Mouse (Mus musculus) naive thymus-derived CD4-positive, alpha-beta T cell, adult 2 months (primary cell): ENCODE measurements at regions not wholly inside any gene's neighbourhood (a gene's known extent, or its start where the extent isn't known, plus 50 kb on each side); places are given as distances from the start of the nearest gene placed in this dataset.
A peak's percentile ranks its signal among the peaks of the same experiment; 100 is the strongest.

ENCODE experiments used
- DNase-seq: peaks from one replicate; pipeline ENCODE4 v3.0.0-alpha.2; 2011; ENCODE audit warnings: low read depth

GRCm38 (mm10) chr14:60439106-60439505 lies 66.0 kb downstream of the Amer2 start:
- DNase-seq, result no peak

- no peak for DNase-seq
These were observed 70.9 kb downstream of the Amer2 start for GRCm38 (mm10) chr14:60443821-60444551.

GRCm38 (mm10) chr14:60444552-60444937 lies 71.5 kb downstream of the Amer2 start:
- no peak for DNase-seq

GRCm38 (mm10) chr14:60446037-60446436 lies 73.0 kb downstream of the Amer2 start:
- no peak for DNase-seq

- no peak for DNase-seq
These were observed 78.2 kb downstream of the Amer2 start for GRCm38 (mm10) chr14:60451216-60451615.

- no peak for DNase-seq
These were observed 78.6 kb downstream of the Amer2 start for GRCm38 (mm10) chr14:60451684-60452083.

GRCm38 (mm10) chr14:60456767-60457166 lies 83.7 kb downstream of the Amer2 start:
- no peak for DNase-seq

GRCm38 (mm10) chr14:60484996-60485888 lies 112.2 kb downstream of the Amer2 start:
- DNase-seq, result peak; percentile 7

GRCm38 (mm10) chr14:60485889-60486274 lies 112.8 kb downstream of the Amer2 start:
- DNase-seq, result no peak

GRCm38 (mm10) chr14:60486278-60486935 lies 113.3 kb downstream of the Amer2 start:
- DNase-seq, result no peak

- no peak for DNase-seq
These were observed 116.1 kb downstream of the Amer2 start for GRCm38 (mm10) chr14:60489111-60489510.

- DNase-seq, result no peak
These were observed 117.8 kb downstream of the Amer2 start for GRCm38 (mm10) chr14:60490886-60491285.

GRCm38 (mm10) chr14:60495441-60495840 lies 122.4 kb downstream of the Amer2 start:
- DNase-seq, result no peak

GRCm38 (mm10) chr14:60502552-60502951 lies 129.5 kb downstream of the Amer2 start:
- no peak for DNase-seq

- no peak for DNase-seq
These were observed 128.7 kb upstream of the Spata13 start for GRCm38 (mm10) chr14:60505066-60505465.

- DNase-seq, result no peak
These were observed 127.5 kb upstream of the Spata13 start for GRCm38 (mm10) chr14:60506296-60506695.

- DNase-seq, result peak; percentile 55
These were observed 120.2 kb upstream of the Spata13 start for GRCm38 (mm10) chr14:60513560-60513959.

GRCm38 (mm10) chr14:60515094-60515786 lies 118.6 kb upstream of the Spata13 start:
- no peak for DNase-seq

- DNase-seq, result no peak
These were observed 115.9 kb upstream of the Spata13 start for GRCm38 (mm10) chr14:60517891-60518290.

- DNase-seq, result no peak
These were observed 110.8 kb upstream of the Spata13 start for GRCm38 (mm10) chr14:60523010-60523409.

GRCm38 (mm10) chr14:60524869-60525268 lies 108.9 kb upstream of the Spata13 start:
- no peak for DNase-seq
